Mouse (Mus musculus) erythroblast, embryonic 14.5 days (primary cell): ENCODE measurements around the gene Mdh2. TPM values are rescaled to one million over a fixed set of nuclear protein-coding genes. Genes with fewer than 3 reads are reported as not detected.

Experiments used
- H3K27me3 ChIP-seq: 2 replicates; pipeline ENCODE4 v1.6.1; 2012; ENCODE audit warnings: inconsistent platforms; ENCODE audit not compliant: control insufficient read depth
- H3K36me3 ChIP-seq: 2 replicates; pipeline ENCODE4 v1.6.1; 2012; ENCODE audit warnings: mild to moderate bottlenecking, inconsistent platforms; ENCODE audit not compliant: control insufficient read depth
- H3K4me1 ChIP-seq: 2 replicates; pipeline ENCODE4 v1.6.1; 2012; ENCODE audit warnings: inconsistent platforms; ENCODE audit not compliant: control insufficient read depth
- H3K4me3 ChIP-seq: replicated peaks from 2 replicates; pipeline ENCODE3; 2012; ENCODE audit warnings: moderate library complexity, mild to moderate bottlenecking, inconsistent platforms
- H3K9me3 ChIP-seq: 2 replicates; pipeline ENCODE4 v1.6.1; 2012; ENCODE audit warnings: low read length, inconsistent platforms, mixed read lengths; ENCODE audit not compliant: control insufficient read depth
- GATA1 ChIP-seq: IDR thresholded peaks from 2 replicates; pipeline ENCODE4 v1.6.1; 2012; ENCODE audit warnings: low read length, inconsistent platforms, mixed read lengths
- TAL1 ChIP-seq: IDR thresholded peaks from 3 replicates; pipeline ENCODE4 v1.6.1; 2012; ENCODE audit warnings: low read length, inconsistent platforms, mixed read lengths
- polyA plus RNA-seq: library from polyadenylated mRNA; stranded (reverse); fragments of >175 nt; gene quantifications from 2 replicates; pipeline ENCODE4 v1.2.3, GENCODE M21; 2012

Gene Mdh2
- polyA plus RNA-seq, 1 experiment: 54.3 TPM

DNA sequence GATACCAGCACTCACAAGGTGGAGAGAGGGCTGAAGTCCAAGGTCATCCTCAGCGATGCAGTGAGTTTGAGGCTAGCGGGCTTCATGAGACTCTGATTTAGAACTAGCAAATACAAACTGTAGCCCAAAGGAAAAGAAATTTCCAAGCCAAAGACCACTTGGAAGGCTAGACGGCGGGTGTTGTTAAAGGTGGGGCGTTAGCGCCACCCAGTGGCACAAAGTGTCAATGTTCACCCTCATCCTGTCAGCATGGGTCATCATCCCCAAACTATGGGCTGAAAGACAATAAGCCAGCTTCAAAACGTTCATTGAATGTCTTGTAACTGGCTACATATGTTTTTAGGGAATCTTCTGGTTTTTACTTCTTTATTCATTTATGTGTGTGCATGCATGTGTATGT lies 14.8 kb upstream of the Mdh2 start:
- Histone ChIP-seq H3K9me3 (no peaks in the 10 kb centered on the region), H3K4me1 (no peaks in the 10 kb centered on the region), H3K36me3 (no peaks in the 10 kb centered on the region), H3K4me3 (no peak overlapping the region), H3K27me3 (no peaks in the 10 kb centered on the region)
- no peak for TF ChIP-seq GATA1
- TF ChIP-seq TAL1: no peak

DNA sequence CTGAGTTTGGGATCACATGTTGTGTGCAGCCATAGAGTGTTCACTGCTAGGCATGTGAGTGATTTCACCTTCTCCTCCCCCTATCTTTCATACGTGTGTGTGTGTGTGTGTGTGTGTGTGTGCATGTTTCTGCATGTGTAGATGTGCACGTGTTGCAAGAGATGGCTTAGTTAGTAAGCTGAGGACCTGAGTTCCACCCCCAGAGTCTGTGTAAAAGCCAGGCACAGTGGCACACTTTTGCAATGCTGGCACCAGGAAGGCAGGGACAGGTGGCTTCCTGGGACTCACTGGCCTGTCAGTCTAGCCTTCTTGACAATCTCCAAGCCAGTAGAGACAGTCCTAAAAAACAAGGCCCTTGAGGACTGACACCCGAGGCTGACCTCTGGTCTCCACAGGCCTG lies 13.3 kb upstream of the Mdh2 start:
- no peak for TF ChIP-seq GATA1
- TF ChIP-seq TAL1: no peak
- Histone ChIP-seq H3K36me3 (no peaks in the 10 kb centered on the region), H3K4me1 (no peaks in the 10 kb centered on the region), H3K4me3 (no peak overlapping the region), H3K27me3 (no peaks in the 10 kb centered on the region), H3K9me3 (no peaks in the 10 kb centered on the region)

DNA sequence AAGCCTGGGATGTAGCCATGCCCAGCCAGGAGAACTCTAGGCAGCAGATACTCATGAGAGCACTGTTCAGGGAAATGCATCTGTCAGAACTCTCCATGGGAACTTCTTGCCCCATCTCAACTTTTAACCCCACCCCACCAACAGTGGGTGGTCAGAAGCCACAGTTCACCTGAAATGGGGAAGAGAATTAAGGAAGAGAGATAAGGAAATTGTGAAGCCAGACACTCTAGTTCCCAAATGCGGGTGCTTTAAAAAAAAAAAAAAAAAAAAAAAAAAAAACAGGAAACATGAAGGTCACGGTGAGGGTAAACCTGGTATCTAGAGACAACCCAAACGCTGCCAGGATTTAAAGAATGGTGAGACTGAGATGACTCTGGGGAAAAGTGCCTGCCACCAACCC lies 5.8 kb upstream of the Mdh2 start:
- peaks cover 7% of the 10 kb centered on the region for H3K27me3 ChIP-seq
- peaks cover 9% of the 10 kb centered on the region for H3K4me1 ChIP-seq
- H3K9me3 ChIP-seq: no peaks in the 10 kb centered on the region
- no peaks in the 10 kb centered on the region for H3K36me3 ChIP-seq
- H3K4me3 ChIP-seq: no peak overlapping the region
- no peak for TF ChIP-seq GATA1
- TF ChIP-seq TAL1: no peak

DNA sequence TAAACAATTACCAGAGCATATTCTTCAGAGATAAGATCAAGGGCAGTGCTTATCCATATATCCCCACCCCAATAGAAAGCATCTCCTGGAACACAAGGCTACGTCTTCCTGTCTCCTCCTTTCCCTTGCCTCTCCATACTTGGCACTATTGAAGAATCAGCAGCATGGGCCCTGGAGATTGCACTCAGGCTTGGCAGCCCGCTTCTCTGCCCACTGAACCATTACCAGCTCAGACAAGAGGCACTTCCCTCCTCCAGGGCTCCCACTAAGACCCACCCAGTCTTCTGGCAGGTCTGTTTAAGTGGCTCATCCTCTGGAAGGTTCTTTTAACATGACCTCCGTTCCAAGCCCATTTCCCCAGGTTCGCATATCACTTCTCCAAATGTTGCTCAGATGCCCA lies 1.7 kb upstream of the Mdh2 start:
- TF ChIP-seq GATA1 (no peak), TAL1 (no peak)
- Histone ChIP-seq H3K4me1 (peaks cover 40% of the 10 kb centered on the region), H3K36me3 (peaks cover 19% of the 10 kb centered on the region), H3K9me3 (no peaks in the 10 kb centered on the region), H3K4me3 (no peak overlapping the region), H3K27me3 (peaks cover 7% of the 10 kb centered on the region)

DNA sequence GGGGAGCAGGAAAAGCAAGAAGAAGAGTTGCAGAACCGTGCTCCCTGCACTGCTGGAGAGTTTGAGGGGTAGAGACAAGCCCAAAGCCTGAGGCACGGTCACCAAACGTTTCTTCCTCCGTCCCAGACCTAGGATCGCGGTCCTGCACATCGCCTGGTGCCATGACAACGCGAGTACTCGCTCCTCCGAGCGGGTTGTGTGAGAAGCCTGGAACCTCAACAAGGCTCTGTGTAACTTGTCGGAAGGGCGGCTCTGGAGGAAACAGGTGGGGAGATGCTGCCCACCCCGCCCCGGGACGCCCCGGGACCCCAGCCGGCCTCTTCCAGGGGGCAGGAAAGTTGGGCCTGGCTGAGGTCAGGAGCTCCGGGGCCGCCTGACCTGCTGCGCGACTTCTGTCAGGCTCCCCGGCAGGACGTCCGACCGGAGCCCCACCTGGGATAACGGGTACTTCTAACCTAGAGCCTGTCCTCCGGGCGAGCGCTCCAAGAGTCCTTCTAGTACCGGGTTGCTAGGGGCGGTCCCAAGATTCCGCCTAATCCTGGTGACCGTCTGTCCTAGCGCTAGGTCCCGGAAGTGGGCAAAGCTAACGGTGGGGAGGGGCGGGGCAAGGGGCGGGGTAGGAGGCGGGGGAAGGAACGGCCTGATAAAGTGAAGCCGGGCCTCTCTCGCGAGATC lies 347 bp upstream of the Mdh2 start, which contains the start of gene Styxl1:
Gene Styxl1 (minus strand): TSS at position 590 of the 675 bp plus-strand sequence.
- no peak for TF ChIP-seq TAL1
- TF ChIP-seq GATA1: no peak
- peaks cover 6% of the 10 kb centered on the region for H3K27me3 ChIP-seq
- peak within 1 kb of the TSS; percentile 89 for H3K4me3 ChIP-seq
- H3K4me1 ChIP-seq: peaks cover 47% of the 10 kb centered on the region
- H3K36me3 ChIP-seq: peaks cover 32% of the 10 kb centered on the region
- H3K9me3 ChIP-seq: no peaks in the 10 kb centered on the region

DNA sequence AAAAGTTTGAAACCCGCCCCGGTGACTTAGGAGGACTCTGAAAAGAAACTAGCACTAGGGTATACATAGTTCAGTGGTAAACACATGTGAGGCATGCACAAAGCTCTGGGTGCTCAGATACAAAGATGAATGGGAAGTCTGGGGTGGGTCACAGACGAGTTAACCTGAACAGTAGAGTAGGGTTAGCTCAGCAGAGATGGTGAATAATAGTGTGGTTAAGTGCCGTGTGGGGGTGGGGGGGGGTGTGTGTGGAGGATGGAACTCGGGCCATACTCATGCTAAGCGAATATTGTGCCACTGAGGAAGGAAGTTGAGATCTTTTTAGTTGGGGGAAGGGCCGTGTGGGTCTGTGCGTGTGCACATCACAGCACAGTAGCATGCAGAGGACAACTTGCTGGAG lies 2.1 kb downstream of the Mdh2 start:
- Histone ChIP-seq H3K9me3 (no peaks in the 10 kb centered on the region), H3K27me3 (no peaks in the 10 kb centered on the region; the same call in 1 of the 2 replicates), H3K4me3 (peak overlapping the region; percentile 89), H3K4me1 (peaks cover 47% of the 10 kb centered on the region), H3K36me3 (peaks cover 56% of the 10 kb centered on the region)
- TF ChIP-seq GATA1 (no peak), TAL1 (no peak)

DNA sequence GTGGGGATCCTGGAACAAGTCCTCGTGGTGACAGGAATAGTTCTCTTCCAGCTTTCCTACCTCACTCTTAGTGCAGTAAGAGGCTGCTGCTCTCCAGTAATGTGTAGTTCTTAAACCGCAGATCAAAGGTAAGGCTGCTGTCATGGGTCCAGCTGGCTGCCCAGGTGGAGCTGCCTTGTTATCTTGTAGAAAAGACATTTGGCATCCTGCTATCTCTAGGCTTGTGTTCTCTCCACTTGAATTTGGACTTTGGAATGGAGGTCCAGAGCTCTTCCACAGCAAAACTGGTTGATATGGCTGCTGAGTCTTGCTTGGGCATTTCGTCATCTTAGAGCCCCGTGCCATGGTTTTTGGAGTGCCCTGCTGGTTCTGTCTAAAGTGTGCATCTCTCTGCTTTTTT lies 4.6 kb downstream of the Mdh2 start:
- H3K27me3 ChIP-seq: no peaks in the 10 kb centered on the region
- H3K4me1 ChIP-seq: peaks cover 34% of the 10 kb centered on the region
- peaks cover 82% of the 10 kb centered on the region for H3K36me3 ChIP-seq
- no peaks in the 10 kb centered on the region for H3K9me3 ChIP-seq
- no peak overlapping the region for H3K4me3 ChIP-seq
- no peak for TF ChIP-seq GATA1
- no peak for TF ChIP-seq TAL1

DNA sequence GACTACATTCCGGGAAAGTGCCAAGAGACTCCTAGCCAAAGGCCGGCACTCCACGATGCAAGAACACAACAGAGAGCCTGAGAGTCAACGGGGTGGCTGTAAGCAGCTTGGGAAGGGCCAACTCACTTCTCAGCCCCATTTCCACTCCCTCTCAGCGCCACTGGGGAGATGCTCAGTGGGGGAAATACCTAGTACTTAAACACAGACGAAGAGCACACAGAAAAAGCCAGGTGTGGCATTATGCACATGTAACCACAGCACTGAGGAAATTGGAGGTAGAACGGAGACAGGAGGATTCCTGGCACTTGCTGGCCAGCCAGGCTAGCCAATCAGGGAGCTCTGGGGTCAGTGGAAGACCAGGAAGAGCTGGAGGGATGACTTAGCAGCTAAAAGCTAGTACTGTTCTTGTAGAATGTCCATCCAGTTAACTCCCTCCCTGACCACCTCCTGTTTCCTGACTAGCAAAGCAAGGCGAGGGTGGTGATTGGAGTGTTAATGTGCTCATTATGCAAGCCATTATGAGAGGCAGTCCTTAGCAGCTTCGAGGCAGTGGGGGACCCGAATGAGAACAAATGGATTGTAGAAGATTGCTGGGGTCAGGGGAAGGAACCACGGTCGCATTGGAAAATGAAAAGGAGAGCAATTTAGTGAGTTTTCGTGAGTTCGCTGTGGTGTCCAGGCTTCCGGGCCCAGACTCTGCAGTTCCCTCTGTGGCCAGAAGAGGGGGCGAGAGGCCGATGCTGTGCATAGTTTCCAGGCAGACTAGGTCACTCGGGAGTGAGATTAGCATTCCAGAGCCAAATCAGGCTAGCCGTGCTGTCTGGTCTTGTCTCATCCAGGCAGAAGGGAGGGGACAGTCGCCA lies 15.9 kb downstream of the Mdh2 start:
- peaks cover 30% of the 10 kb centered on the region for H3K36me3 ChIP-seq
- peaks cover 7% of the 10 kb centered on the region for H3K4me1 ChIP-seq
- no peaks in the 10 kb centered on the region for H3K9me3 ChIP-seq
- peak overlapping the region; percentile 40 for H3K4me3 ChIP-seq
- TF ChIP-seq TAL1 (no peak), GATA1 (no peak)
- H3K27me3 ChIP-seq: peaks cover 5% of the 10 kb centered on the region

DNA sequence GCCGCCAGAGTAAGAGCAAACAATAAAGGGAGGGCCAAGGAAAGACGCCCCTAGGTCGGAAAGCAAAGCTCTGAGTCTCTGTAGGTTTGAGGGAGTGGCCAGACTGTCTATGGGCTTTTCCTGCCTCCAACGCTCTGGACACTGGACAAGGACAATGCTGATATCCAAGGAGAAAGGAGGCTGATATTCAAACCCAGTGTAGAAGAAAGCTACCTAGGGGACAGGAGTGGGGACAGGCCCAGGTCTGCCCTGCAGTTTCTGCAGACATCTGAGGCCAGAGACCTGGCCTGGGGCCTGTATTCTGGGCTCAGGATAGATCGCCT lies 16.5 kb downstream of the Mdh2 start:
- Histone ChIP-seq H3K4me1 (peaks cover 7% of the 10 kb centered on the region), H3K9me3 (no peaks in the 10 kb centered on the region), H3K36me3 (peaks cover 24% of the 10 kb centered on the region), H3K27me3 (peaks cover 5% of the 10 kb centered on the region), H3K4me3 (no peak overlapping the region)
- TF ChIP-seq GATA1 (no peak), TAL1 (no peak)
